In the genomic region with DNA sequence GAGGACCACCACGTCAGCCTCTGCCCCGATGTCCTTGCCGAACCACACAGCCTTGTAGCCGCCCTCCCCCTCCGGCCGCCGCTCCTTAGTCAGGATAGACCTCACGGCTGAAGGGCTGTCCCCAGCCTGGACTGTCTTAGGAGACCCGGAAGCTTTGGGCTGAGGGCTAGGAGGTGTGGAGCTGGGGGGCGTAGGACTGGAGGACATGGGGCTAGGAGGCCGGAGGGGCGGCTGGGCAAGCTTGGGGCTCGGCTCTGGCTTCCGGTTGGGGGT, we compare ENCODE assay signal across 14 mouse cellular contexts. TPM values are rescaled to one million over a fixed set of nuclear protein-coding genes. Genes with fewer than 3 reads are reported as not detected.
DNase-seq lines count a peak whose midpoint lies in the region; ATAC-seq and TF ChIP-seq lines count a peak whose summit lies in the region.
"Had no signal": no experiment of that assay in that cellular context is flagged by ENCODE, and none has a peak within 500 bp of the region (broad histone marks: within the 10 kb centered on the region; RNA-seq: fewer than 3 reads in every experiment).

No protein-coding gene starts in this region.

- H3K36me3 ChIP-seq in kidney, postnatal 0 days (ENCODE audit: insufficient read depth, low read length), result no peaks in the 10 kb centered on the region
- peaks cover 4% of the 10 kb centered on the region for H3K36me3 ChIP-seq in kidney, embryonic 14.5 days (ENCODE audit: control insufficient read depth, insufficient read depth, low read length)
- H3K36me3 ChIP-seq in ES-Bruce4 (ENCODE audit: control insufficient read depth, insufficient read depth, low read length, poor library complexity, severe bottlenecking), result no peaks in the 10 kb centered on the region
- H3K36me3 ChIP-seq in liver, embryonic 14.5 days (replicated peaks; ENCODE audit: control insufficient read depth, insufficient read depth, low read depth), result no peaks in the 10 kb centered on the region; the same call in 1 of the 2 replicates
- H3K36me3 ChIP-seq in hindbrain, embryonic 11.5 days (ENCODE audit: control insufficient read depth, insufficient read depth, low read length), result no peaks in the 10 kb centered on the region

- H3K27ac ChIP-seq in kidney, postnatal 0 days, result no peak overlapping the region
- no peak overlapping the region for H3K27ac ChIP-seq in kidney, embryonic 14.5 days (ENCODE audit: low read depth, low read length)
- no peak overlapping the region for H3K27ac ChIP-seq in ES-Bruce4 (ENCODE audit: insufficient read depth, low read length)
- no peak overlapping the region for H3K27ac ChIP-seq in liver, embryonic 14.5 days
- no peak overlapping the region for H3K27ac ChIP-seq in hindbrain, embryonic 11.5 days (ENCODE audit: low read depth, low read length)
- H3K27ac ChIP-seq: midbrain, embryonic 10.5 days had no signal

- H3K4me3 ChIP-seq in kidney, postnatal 0 days (replicated peaks; ENCODE audit: low read depth, low read length), result no peak overlapping the region
- no peak overlapping the region for H3K4me3 ChIP-seq in kidney, embryonic 14.5 days (ENCODE audit: low read length)
- H3K4me3 ChIP-seq in ES-Bruce4 (ENCODE audit: low read depth, low read length), result peak overlapping the region; percentile 51
- H3K4me3 ChIP-seq in liver, embryonic 14.5 days (ENCODE audit: insufficient read depth in 1 of 2, low read depth in 2 of 2, low read length in 2 of 2), result peak overlapping the region in 1 of 2 experiments; percentile 9; a peak in 1 of 4 replicates
- H3K4me3 ChIP-seq in hindbrain, embryonic 11.5 days (ENCODE audit: low read depth, low read length), result no peak overlapping the region
- H3K4me3 ChIP-seq: midbrain, embryonic 10.5 days had no signal

- no peak for ATAC-seq in kidney, postnatal 0 days (replicated peaks; ENCODE audit: low FRiP score, low read depth)
- no peak for ATAC-seq in kidney, embryonic 14.5 days (ENCODE audit: low FRiP score, low TSS enrichment)
- no peak for ATAC-seq in liver, embryonic 14.5 days (ENCODE audit: insufficient read depth)
- no peak for ATAC-seq in hindbrain, embryonic 11.5 days (ENCODE audit: low FRiP score)
- ATAC-seq: forebrain, embryonic 14.5 days had no signal

- no peak for TF ChIP-seq CTCF in kidney, postnatal 0 days (IDR thresholded peaks at IDR 0.05; ENCODE audit: low read depth)
- TF ChIP-seq CTCF in ES-Bruce4 (IDR thresholded peaks at IDR 0.05; ENCODE audit: low read depth, low read length), result no peak
- no peak for TF ChIP-seq CTCF in liver, embryonic 14.5 days (IDR thresholded peaks at IDR 0.05; ENCODE audit: low read depth)

- H3K27me3 ChIP-seq in kidney, postnatal 0 days (ENCODE audit: insufficient read depth, low read length), result no peaks in the 10 kb centered on the region
- H3K27me3 ChIP-seq in kidney, embryonic 14.5 days (ENCODE audit: control insufficient read depth, insufficient read depth, low read length), result no peaks in the 10 kb centered on the region
- no peaks in the 10 kb centered on the region for H3K27me3 ChIP-seq in ES-Bruce4 (ENCODE audit: control insufficient read depth, insufficient read depth, low read length, poor library complexity, severe bottlenecking)
- H3K27me3 ChIP-seq in liver, embryonic 14.5 days (ENCODE audit: control insufficient read depth, insufficient read depth, low read length), result no peaks in the 10 kb centered on the region; the same call in 1 of the 2 replicates
- no peaks in the 10 kb centered on the region for H3K27me3 ChIP-seq in hindbrain, embryonic 11.5 days (ENCODE audit: control insufficient read depth, insufficient read depth, low read length)

- H3K4me2 ChIP-seq in kidney, postnatal 0 days (ENCODE audit: low read length), result peak overlapping the region; percentile 21; the same call in 1 of the 2 replicates
- H3K4me2 ChIP-seq in kidney, embryonic 14.5 days (replicated peaks; ENCODE audit: low read depth, low read length), result no peak overlapping the region
- peak overlapping the region; percentile 27 for H3K4me2 ChIP-seq in liver, embryonic 14.5 days (ENCODE audit: low read depth)
- H3K4me2 ChIP-seq in hindbrain, embryonic 11.5 days (replicated peaks; ENCODE audit: low read depth, low read length), result no peak overlapping the region

- TF ChIP-seq EP300 in ES-Bruce4 (IDR thresholded peaks at IDR 0.05; ENCODE audit: insufficient read depth, low read depth, low read length), result no peak
- TF ChIP-seq EP300 in liver, embryonic 14.5 days (IDR thresholded peaks at IDR 0.05; ENCODE audit: low read depth), result no peak

- no peak for DNase-seq in kidney, postnatal 0 days (ENCODE audit: low spot score)
- peak; percentile 21 for DNase-seq in CD4-positive helper T cell, adult 2 months (ENCODE audit: low read depth, low spot score)
- DNase-seq in liver, embryonic 14.5 days (ENCODE audit: low read depth in 3 of 3, low spot score in 3 of 3), result no peak
- no peak for DNase-seq in hindbrain, embryonic 11.5 days (ENCODE audit: low spot score)
- no peak for DNase-seq in adrenal gland, postnatal 4 days (ENCODE audit: low spot score in 2 of 2)
- DNase-seq: gastrocnemius, postnatal 36 days; kidney, adult 11 months had no signal

- H3K9me3 ChIP-seq in kidney, postnatal 0 days (replicated peaks; ENCODE audit: low read length), result no peaks in the 10 kb centered on the region
- H3K9me3 ChIP-seq in kidney, embryonic 14.5 days (ENCODE audit: control insufficient read depth, low read length), result no peaks in the 10 kb centered on the region
- no peaks in the 10 kb centered on the region for H3K9me3 ChIP-seq in ES-Bruce4 (replicated peaks; ENCODE audit: control insufficient read depth, insufficient read depth, low read length, poor library complexity, severe bottlenecking)
- no peaks in the 10 kb centered on the region for H3K9me3 ChIP-seq in liver, embryonic 14.5 days (ENCODE audit: control insufficient read depth, low read length)
- no peaks in the 10 kb centered on the region for H3K9me3 ChIP-seq in hindbrain, embryonic 11.5 days (ENCODE audit: control insufficient read depth, low read length)
- H3K9me3 ChIP-seq: midbrain, embryonic 10.5 days had no signal

- WGBS in kidney, postnatal 0 days, result 78% methylated on average over 14 of the region's 14 CpGs
- WGBS in kidney, embryonic 14.5 days, result 80% methylated on average over 14 of the region's 14 CpGs
- 47% methylated on average over 14 of the region's 14 CpGs for WGBS in liver, embryonic 14.5 days (ENCODE audit: insufficient replicate concordance)
- WGBS in hindbrain, embryonic 11.5 days, result 81% methylated on average over 12 of the region's 14 CpGs

- no peaks in the 10 kb centered on the region for H3K4me1 ChIP-seq in kidney, postnatal 0 days (replicated peaks; ENCODE audit: insufficient read depth, low read length)
- peaks cover 11% of the 10 kb centered on the region for H3K4me1 ChIP-seq in kidney, embryonic 14.5 days (ENCODE audit: control insufficient read depth, insufficient read depth, low read length)
- H3K4me1 ChIP-seq in ES-Bruce4 (ENCODE audit: control insufficient read depth, insufficient read depth, low read length), result no peaks in the 10 kb centered on the region
- peaks cover 13 to 17% of the 10 kb centered on the region in 2 experiments for H3K4me1 ChIP-seq in liver, embryonic 14.5 days (replicated peaks; ENCODE audit: control insufficient read depth in 2 of 2, insufficient read depth in 2 of 2, low read length in 1 of 2)
- H3K4me1 ChIP-seq in hindbrain, embryonic 11.5 days (replicated peaks; ENCODE audit: control insufficient read depth, insufficient read depth, low read length), result 0 out of 2 replicates have a peak, but pooled peaks cover 3% of the 10 kb centered on the region

- no peak overlapping the region for H3K9ac ChIP-seq in kidney, postnatal 0 days (ENCODE audit: low read depth, low read length)
- H3K9ac ChIP-seq in kidney, embryonic 14.5 days (ENCODE audit: low read depth, low read length), result no peak overlapping the region
- H3K9ac ChIP-seq in ES-Bruce4 (ENCODE audit: low read depth, poor library complexity, severe bottlenecking), result no peak overlapping the region
- H3K9ac ChIP-seq in liver, embryonic 14.5 days (replicated peaks), result no peak overlapping the region
- H3K9ac ChIP-seq in hindbrain, embryonic 11.5 days (ENCODE audit: low read depth, low read length), result no peak overlapping the region

- TF ChIP-seq POLR2A in ES-Bruce4 (IDR thresholded peaks at IDR 0.05; ENCODE audit: insufficient read depth, low read length), result no peak

RNA-seq across cellular contexts. Expression of a gene that starts 2.9 kb away (rescaled TPM):
- 14.5 and 21.1 TPM in 2 replicates for polyA plus RNA-seq in kidney, postnatal 0 days (2015; fragmentation: Nextera tagmentation; extraction: Ambion mirVana)
- polyA plus RNA-seq in kidney, embryonic 14.5 days (2014; fragmentation: Nextera tagmentation; extraction: Ambion mirVana), result 2.4 and 2.7 TPM in 2 replicates
- polyA plus RNA-seq in ES-Bruce4 (2011; ENCODE audit: insufficient read depth, insufficient read length, low read depth, missing spikeins), result 0.57 TPM in 1 of 2 replicates, not detected in the other
- polyA plus RNA-seq in liver, embryonic 14.5 days (2012; rRNA removed), result 4.6 and 5.4 TPM in 2 replicates
- polyA plus RNA-seq in liver, embryonic 14.5 days (2014; fragmentation: Nextera tagmentation; extraction: Ambion mirVana), result 4.8 and 5.1 TPM in 2 replicates
- polyA plus RNA-seq in hindbrain, embryonic 11.5 days (2014; fragmentation: Nextera tagmentation; extraction: Ambion mirVana), result 0.77 and 1.1 TPM in 2 replicates
- 1 to 10 TPM; 7.3 to 7.5 TPM for total RNA-seq in adrenal gland, postnatal 4 days (2021)

RNA-seq across cellular contexts. Expression of a gene that starts 7.4 kb away (rescaled TPM):
- 40.1 and 41.2 TPM in 2 replicates for polyA plus RNA-seq in kidney, postnatal 0 days (2015; fragmentation: Nextera tagmentation; extraction: Ambion mirVana)
- polyA plus RNA-seq in kidney, embryonic 14.5 days (2014; fragmentation: Nextera tagmentation; extraction: Ambion mirVana), result 1.7 and 3.5 TPM in 2 replicates
- not detected in 2 replicates for polyA plus RNA-seq in ES-Bruce4 (2011; ENCODE audit: insufficient read depth, insufficient read length, low read depth, missing spikeins)
- polyA plus RNA-seq in liver, embryonic 14.5 days (2012; rRNA removed), result 0.07 and 0.11 TPM in 2 replicates
- 0.24 and 0.27 TPM in 2 replicates for polyA plus RNA-seq in liver, embryonic 14.5 days (2014; fragmentation: Nextera tagmentation; extraction: Ambion mirVana)
- not detected in 2 replicates for polyA plus RNA-seq in hindbrain, embryonic 11.5 days (2014; fragmentation: Nextera tagmentation; extraction: Ambion mirVana)
- total RNA-seq in adrenal gland, postnatal 4 days (2021), result 10 to 100 TPM in 1 of 2 experiments, 1 to 10 TPM in 1; 9.4 to 15.5 TPM
- total RNA-seq: layer of hippocampus, adult 18-20 months; MEL had no signal
- polyA plus RNA-seq: embryonic facial prominence, embryonic 11.5 days; forebrain, embryonic 14.5 days; midbrain, embryonic 10.5 days had no signal

RNA-seq across cellular contexts. Expression of a gene that starts 9.7 kb away (rescaled TPM):
- polyA plus RNA-seq in kidney, postnatal 0 days (2015; fragmentation: Nextera tagmentation; extraction: Ambion mirVana), result 35.1 and 37.9 TPM in 2 replicates
- polyA plus RNA-seq in kidney, embryonic 14.5 days (2014; fragmentation: Nextera tagmentation; extraction: Ambion mirVana), result 40.2 and 58.1 TPM in 2 replicates
- polyA plus RNA-seq in ES-Bruce4 (2011; ENCODE audit: insufficient read depth, insufficient read length, low read depth, missing spikeins), result 7.4 and 8.5 TPM in 2 replicates
- 0.16 TPM in 1 of 2 replicates, not detected in the other for polyA plus RNA-seq in liver, embryonic 14.5 days (2012; rRNA removed)
- polyA plus RNA-seq in liver, embryonic 14.5 days (2014; fragmentation: Nextera tagmentation; extraction: Ambion mirVana), result 0.22 and 0.30 TPM in 2 replicates
- 4.8 and 5.1 TPM in 2 replicates for polyA plus RNA-seq in hindbrain, embryonic 11.5 days (2014; fragmentation: Nextera tagmentation; extraction: Ambion mirVana)
- 10 to 100 TPM in 1 of 2 experiments, 1 to 10 TPM in 1; 9.0 to 12.9 TPM for total RNA-seq in adrenal gland, postnatal 4 days (2021)
- total RNA-seq: gastrocnemius, postnatal 36 days; layer of hippocampus, adult 18-20 months; MEL had no signal

RNA-seq across cellular contexts. Expression of a gene that starts 22.6 kb away (rescaled TPM):
- 1.8 and 2.2 TPM in 2 replicates for polyA plus RNA-seq in kidney, postnatal 0 days (2015; fragmentation: Nextera tagmentation; extraction: Ambion mirVana)
- polyA plus RNA-seq in kidney, embryonic 14.5 days (2014; fragmentation: Nextera tagmentation; extraction: Ambion mirVana), result 1.4 and 1.6 TPM in 2 replicates
- polyA plus RNA-seq in ES-Bruce4 (2011; ENCODE audit: insufficient read depth, insufficient read length, low read depth, missing spikeins), result 0.21 and 0.65 TPM in 2 replicates
- polyA plus RNA-seq in liver, embryonic 14.5 days (2012; rRNA removed), result not detected in 2 replicates
- not detected in 2 replicates for polyA plus RNA-seq in liver, embryonic 14.5 days (2014; fragmentation: Nextera tagmentation; extraction: Ambion mirVana)
- polyA plus RNA-seq in hindbrain, embryonic 11.5 days (2014; fragmentation: Nextera tagmentation; extraction: Ambion mirVana), result 0.25 and 0.33 TPM in 2 replicates
- under 1 TPM; 0.34 to 0.36 TPM for total RNA-seq in adrenal gland, postnatal 4 days (2021)
- total RNA-seq: gastrocnemius, postnatal 36 days; layer of hippocampus, adult 18-20 months; MEL had no signal

RNA-seq across cellular contexts. Expression of a gene that starts 40.6 kb away (rescaled TPM):
- polyA plus RNA-seq in kidney, postnatal 0 days (2015; fragmentation: Nextera tagmentation; extraction: Ambion mirVana), result 37.2 and 39.8 TPM in 2 replicates
- 48.5 and 82.6 TPM in 2 replicates for polyA plus RNA-seq in kidney, embryonic 14.5 days (2014; fragmentation: Nextera tagmentation; extraction: Ambion mirVana)
- polyA plus RNA-seq in ES-Bruce4 (2011; ENCODE audit: insufficient read depth, insufficient read length, low read depth, missing spikeins), result 99.5 and 99.9 TPM in 2 replicates
- 10.4 and 14.1 TPM in 2 replicates for polyA plus RNA-seq in liver, embryonic 14.5 days (2012; rRNA removed)
- polyA plus RNA-seq in liver, embryonic 14.5 days (2014; fragmentation: Nextera tagmentation; extraction: Ambion mirVana), result 25.7 and 28.3 TPM in 2 replicates
- polyA plus RNA-seq in hindbrain, embryonic 11.5 days (2014; fragmentation: Nextera tagmentation; extraction: Ambion mirVana), result 67.1 and 78.6 TPM in 2 replicates
- total RNA-seq in adrenal gland, postnatal 4 days (2021), result 10 to 100 TPM; 77.1 to 91.9 TPM

Comparison
In these comparisons a context has a peak if more than half of its experiments do, and no peak if none do; other contexts are left out.
1. H3K4me2 ChIP-seq: peak in kidney, postnatal 0 days (single experiment) and liver, embryonic 14.5 days (single experiment); none in kidney, embryonic 14.5 days (single experiment) and hindbrain, embryonic 11.5 days (single experiment).